Mouse (Mus musculus): Measurements from ENCODE around the gene 4930507D05Rik. TPM values are rescaled to one million over a fixed set of nuclear protein-coding genes. Genes with fewer than 3 reads are reported as not detected.
A peak's percentile ranks its signal among the peaks of the same experiment; 100 is the strongest.

Gene 4930507D05Rik
- 0.08 and 0.09 TPM in 2 replicates for polyA plus RNA-seq (2015; fragmentation: Nextera tagmentation; extraction: Ambion mirVana)

GRCm38 (mm10) chr10:62449364-62450279 is at the start of gene 4930507D05Rik, which contains the start of gene Supv3l1:
TSS of gene 4930507D05Rik (plus strand) at chr10:62449489.
TSS of gene Supv3l1 (minus strand) at chr10:62449738.
- Histone ChIP-seq H3K4me3 (ENCODE audit: low read depth, low read length) (peak within 1 kb of the TSS; percentile 86), H3K27ac (ENCODE audit: low read length) (peak within 1 kb of the TSS; percentile 78), H3K9me3 (replicated peaks; ENCODE audit: control insufficient read depth, low read length) (no peaks in the 10 kb centered on the region), H3K4me1 (ENCODE audit: control insufficient read depth, low read depth, low read length) (peaks cover 16% of the 10 kb centered on the region), H3K27me3 (ENCODE audit: control insufficient read depth, insufficient read depth, low read depth, low read length) (no peaks in the 10 kb centered on the region), H3K36me3 (ENCODE audit: control insufficient read depth, insufficient read depth) (peaks cover 3% of the 10 kb centered on the region; the same call in 1 of the 2 replicates), H3K4me2 (ENCODE audit: low read depth, low read length) (peak within 1 kb of the TSS; percentile 64), H3K9ac (ENCODE audit: low read depth, low read length) (peak within 1 kb of the TSS; percentile 95)
- peak; percentile 89 for ATAC-seq (ENCODE audit: low read depth)
- under 1% methylated on average over 73 of the region's 73 CpGs for WGBS (ENCODE audit: insufficient replicate concordance)

- ATAC-seq (ENCODE audit: low read depth) = no peak
- H3K9me3 ChIP-seq (replicated peaks; ENCODE audit: control insufficient read depth, low read length) = no peaks in the 10 kb centered on the region
Observed at GRCm38 (mm10) chr10:62401641-62402111, 47.6 kb upstream of the 4930507D05Rik start.

DNA sequence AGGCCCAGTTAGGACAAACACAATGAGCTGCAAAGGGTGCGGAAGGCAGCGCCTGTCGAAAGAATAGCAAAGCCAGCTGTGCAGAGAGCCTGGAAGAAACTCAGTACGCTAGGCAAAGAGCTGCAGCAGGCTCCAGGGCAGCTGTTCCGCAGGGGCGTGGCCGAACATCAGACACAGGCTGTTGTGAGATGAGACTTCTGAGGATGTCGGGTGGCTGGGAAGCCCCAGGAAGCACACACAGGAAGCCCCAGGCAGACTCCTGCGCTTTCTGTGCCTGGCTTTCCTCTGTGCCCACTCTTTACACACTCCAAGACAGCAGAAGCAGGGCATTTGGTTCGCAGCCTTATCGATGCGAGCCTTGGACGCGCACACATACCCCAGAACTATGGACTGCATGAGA is 44.4 kb upstream of the 4930507D05Rik start:
- no peak for ATAC-seq (ENCODE audit: low read depth)
- WGBS (ENCODE audit: insufficient replicate concordance) = 52% methylated on average over 14 of the region's 14 CpGs

More at GRCm38 (mm10) chr10:62401641-62402111, 47.6 kb upstream of the 4930507D05Rik start:
- WGBS (ENCODE audit: insufficient replicate concordance) = 76% methylated on average over 19 of the region's 19 CpGs
- Histone ChIP-seq H3K27ac (ENCODE audit: low read length) (no peak overlapping the region), H3K36me3 (ENCODE audit: control insufficient read depth, insufficient read depth) (no peaks in the 10 kb centered on the region), H3K4me2 (ENCODE audit: low read depth, low read length) (no peak overlapping the region), H3K9ac (ENCODE audit: low read depth, low read length) (no peak overlapping the region), H3K4me3 (ENCODE audit: low read depth, low read length) (no peak overlapping the region), H3K4me1 (ENCODE audit: control insufficient read depth, low read depth, low read length) (no peaks in the 10 kb centered on the region), H3K27me3 (ENCODE audit: control insufficient read depth, insufficient read depth, low read depth, low read length) (no peaks in the 10 kb centered on the region)

GRCm38 (mm10) chr10:62410943-62411342 is 38.3 kb upstream of the 4930507D05Rik start:
- H3K9me3 ChIP-seq (replicated peaks; ENCODE audit: control insufficient read depth, low read length) = no peaks in the 10 kb centered on the region
- 7% methylated on average over 5 of the region's 5 CpGs for WGBS (ENCODE audit: insufficient replicate concordance)
- no peak overlapping the region for H3K4me3 ChIP-seq (ENCODE audit: low read depth, low read length)
- H3K4me1 ChIP-seq (ENCODE audit: control insufficient read depth, low read depth, low read length) = peaks cover 9% of the 10 kb centered on the region; the same call in 1 of the 2 replicates
- no peak overlapping the region for H3K27ac ChIP-seq (ENCODE audit: low read length)
- no peaks in the 10 kb centered on the region for H3K36me3 ChIP-seq (ENCODE audit: control insufficient read depth, insufficient read depth)
- no peak; the same call in 1 of the 2 replicates for ATAC-seq (ENCODE audit: low read depth)
- H3K9ac ChIP-seq (ENCODE audit: low read depth, low read length) = no peak overlapping the region
- H3K4me2 ChIP-seq (ENCODE audit: low read depth, low read length) = no peak overlapping the region
- no peaks in the 10 kb centered on the region for H3K27me3 ChIP-seq (ENCODE audit: control insufficient read depth, insufficient read depth, low read depth, low read length)

More for the DNA sequence above, 44.4 kb upstream of the 4930507D05Rik start:
- Histone ChIP-seq H3K9ac (ENCODE audit: low read depth, low read length) (no peak overlapping the region), H3K4me2 (ENCODE audit: low read depth, low read length) (no peak overlapping the region), H3K27me3 (ENCODE audit: control insufficient read depth, insufficient read depth, low read depth, low read length) (no peaks in the 10 kb centered on the region), H3K9me3 (replicated peaks; ENCODE audit: control insufficient read depth, low read length) (no peaks in the 10 kb centered on the region), H3K36me3 (ENCODE audit: control insufficient read depth, insufficient read depth) (no peaks in the 10 kb centered on the region), H3K27ac (ENCODE audit: low read length) (no peak overlapping the region), H3K4me3 (ENCODE audit: low read depth, low read length) (no peak overlapping the region), H3K4me1 (ENCODE audit: control insufficient read depth, low read depth, low read length) (no peaks in the 10 kb centered on the region)

GRCm38 (mm10) chr10:62411431-62412410 is 37.6 kb upstream of the 4930507D05Rik start:
- peaks cover 9% of the 10 kb centered on the region; the same call in 1 of the 2 replicates for H3K4me1 ChIP-seq (ENCODE audit: control insufficient read depth, low read depth, low read length)
- no peaks in the 10 kb centered on the region for H3K9me3 ChIP-seq (replicated peaks; ENCODE audit: control insufficient read depth, low read length)
- no peak for ATAC-seq (ENCODE audit: low read depth)
- no peak overlapping the region for H3K4me2 ChIP-seq (ENCODE audit: low read depth, low read length)
- no peak overlapping the region for H3K9ac ChIP-seq (ENCODE audit: low read depth, low read length)
- 57% methylated on average over 19 of the region's 19 CpGs for WGBS (ENCODE audit: insufficient replicate concordance)
- no peaks in the 10 kb centered on the region for H3K27me3 ChIP-seq (ENCODE audit: control insufficient read depth, insufficient read depth, low read depth, low read length)
- no peak overlapping the region for H3K27ac ChIP-seq (ENCODE audit: low read length)
- no peak overlapping the region for H3K4me3 ChIP-seq (ENCODE audit: low read depth, low read length)
- H3K36me3 ChIP-seq (ENCODE audit: control insufficient read depth, insufficient read depth) = no peaks in the 10 kb centered on the region

- Histone ChIP-seq H3K4me1 (ENCODE audit: control insufficient read depth, low read depth, low read length) (peaks cover 9% of the 10 kb centered on the region; the same call in 1 of the 2 replicates), H3K4me2 (ENCODE audit: low read depth, low read length) (no peak overlapping the region), H3K9ac (ENCODE audit: low read depth, low read length) (no peak overlapping the region), H3K4me3 (ENCODE audit: low read depth, low read length) (no peak overlapping the region), H3K27me3 (ENCODE audit: control insufficient read depth, insufficient read depth, low read depth, low read length) (no peaks in the 10 kb centered on the region), H3K36me3 (ENCODE audit: control insufficient read depth, insufficient read depth) (no peaks in the 10 kb centered on the region), H3K27ac (ENCODE audit: low read length) (no peak overlapping the region), H3K9me3 (replicated peaks; ENCODE audit: control insufficient read depth, low read length) (no peaks in the 10 kb centered on the region)
- WGBS (ENCODE audit: insufficient replicate concordance) = 16% methylated on average over 8 of the region's 8 CpGs
- ATAC-seq (ENCODE audit: low read depth) = peak; percentile 42
Observed at GRCm38 (mm10) chr10:62412906-62413605, 36.2 kb upstream of the 4930507D05Rik start.

- Histone ChIP-seq H3K9ac (ENCODE audit: low read depth, low read length) (no peak overlapping the region), H3K4me3 (ENCODE audit: low read depth, low read length) (no peak overlapping the region), H3K27me3 (ENCODE audit: control insufficient read depth, insufficient read depth, low read depth, low read length) (no peaks in the 10 kb centered on the region), H3K36me3 (ENCODE audit: control insufficient read depth, insufficient read depth) (no peaks in the 10 kb centered on the region), H3K9me3 (replicated peaks; ENCODE audit: control insufficient read depth, low read length) (no peaks in the 10 kb centered on the region), H3K4me2 (ENCODE audit: low read depth, low read length) (no peak overlapping the region), H3K27ac (ENCODE audit: low read length) (no peak overlapping the region), H3K4me1 (ENCODE audit: control insufficient read depth, low read depth, low read length) (peaks cover 9% of the 10 kb centered on the region; the same call in 1 of the 2 replicates)
- WGBS (ENCODE audit: insufficient replicate concordance) = 10% methylated on average over 4 of the region's 4 CpGs
- no peak for ATAC-seq (ENCODE audit: low read depth)
Observed at GRCm38 (mm10) chr10:62413606-62413982, 35.7 kb upstream of the 4930507D05Rik start.

GRCm38 (mm10) chr10:62418831-62419356 is 30.4 kb upstream of the 4930507D05Rik start:
- Histone ChIP-seq H3K9ac (ENCODE audit: low read depth, low read length) (no peak overlapping the region), H3K27me3 (ENCODE audit: control insufficient read depth, insufficient read depth, low read depth, low read length) (no peaks in the 10 kb centered on the region), H3K27ac (ENCODE audit: low read length) (no peak overlapping the region), H3K4me2 (ENCODE audit: low read depth, low read length) (no peak overlapping the region), H3K4me3 (ENCODE audit: low read depth, low read length) (no peak overlapping the region), H3K4me1 (ENCODE audit: control insufficient read depth, low read depth, low read length) (peaks cover 3% of the 10 kb centered on the region; the same call in 1 of the 2 replicates), H3K9me3 (replicated peaks; ENCODE audit: control insufficient read depth, low read length) (no peaks in the 10 kb centered on the region), H3K36me3 (ENCODE audit: control insufficient read depth, insufficient read depth) (no peaks in the 10 kb centered on the region)
- 67% methylated on average over 7 of the region's 7 CpGs for WGBS (ENCODE audit: insufficient replicate concordance)
- ATAC-seq (ENCODE audit: low read depth) = no peak
